Mouse (Mus musculus) embryonic facial prominence, embryonic 13.5 days (tissue): ENCODE measurements at regions not wholly inside any gene's neighbourhood (a gene's known extent, or its start where the extent isn't known, plus 50 kb on each side); places are given as distances from the start of the nearest gene placed in this dataset.

Experiments used
- ATAC-seq: fragments of 200-750 bp; cut with Nextera tagmentation; 2 replicates; pipeline ENCODE4 v1.8.0; 2017; ENCODE audit warnings: low read depth; ENCODE audit not compliant: insufficient number of reproducible peaks, insufficient read depth, low FRiP score, low TSS enrichment
- H3K27ac ChIP-seq: fragments of 300-500 bp; sonication (generic); 2 replicates; pipeline ENCODE4 v1.5.1; 2015; ENCODE audit warnings: moderate library complexity, mild to moderate bottlenecking, inconsistent platforms
- H3K27me3 ChIP-seq: fragments of 300-500 bp; sonication (generic); 2 replicates; pipeline ENCODE4 v1.6.1; 2015; ENCODE audit warnings: mild to moderate bottlenecking, inconsistent platforms
- H3K36me3 ChIP-seq: fragments of 300-500 bp; sonication (generic); 2 replicates; pipeline ENCODE4 v1.6.1; 2015; ENCODE audit warnings: mild to moderate bottlenecking, inconsistent platforms
- H3K4me1 ChIP-seq: fragments of 300-500 bp; sonication (generic); 2 replicates; pipeline ENCODE4 v1.6.1; 2015; ENCODE audit warnings: inconsistent platforms
- H3K4me2 ChIP-seq: fragments of 300-500 bp; sonication (generic); 2 replicates; pipeline ENCODE4 v1.6.1; 2015; ENCODE audit warnings: moderate library complexity, mild to moderate bottlenecking, inconsistent platforms
- H3K4me3 ChIP-seq: fragments of 300-500 bp; sonication (generic); 2 replicates; pipeline ENCODE4 v1.5.1; 2015; ENCODE audit warnings: mild to moderate bottlenecking, inconsistent platforms
- H3K9ac ChIP-seq: fragments of 300-500 bp; sonication (generic); 2 replicates; pipeline ENCODE4 v1.6.1; 2015; ENCODE audit warnings: mild to moderate bottlenecking, inconsistent platforms
- H3K9me3 ChIP-seq: fragments of 300-500 bp; sonication (generic); 2 replicates; pipeline ENCODE4 v1.6.1; 2016; ENCODE audit warnings: inconsistent platforms
- WGBS: fragments of 180-500 bp; shearing (Covaris S2); methylation state at CpG from one replicate; pipeline ENCODE4 v1.1.7; 2015; ENCODE audit warnings: mixed read lengths; 5-methylcytosine and 5-hydroxymethylcytosine counted together

DNA sequence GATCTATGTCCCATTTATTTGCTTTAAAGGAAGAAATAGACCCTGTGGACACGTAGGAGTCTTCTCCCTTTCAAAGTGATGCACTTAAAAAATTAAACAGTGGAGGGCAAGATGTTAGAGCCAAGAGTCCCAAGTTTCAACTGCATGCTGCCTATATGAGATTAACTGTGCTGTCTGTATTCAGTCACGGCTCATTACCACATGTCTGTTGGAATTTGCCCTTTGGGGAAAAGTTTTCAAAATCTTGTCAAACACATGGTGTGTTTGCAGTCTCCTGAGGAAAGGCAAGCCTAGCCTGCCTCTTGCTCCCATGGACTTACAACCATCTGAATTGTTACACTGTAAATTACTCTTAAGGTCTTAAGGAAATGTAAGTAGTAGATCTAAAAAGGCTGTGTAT is 211.9 kb upstream of the Gimd1 start:
- peaks cover 6% of the 10 kb centered on the region; the same call in 1 of the 2 replicates for H3K4me1 ChIP-seq
- 9% methylated on average over 2 of the region's 2 CpGs for WGBS
- H3K9ac ChIP-seq, result no peak overlapping the region
- no peak for ATAC-seq
- no peak overlapping the region for H3K4me3 ChIP-seq
- H3K9me3 ChIP-seq, result no peaks in the 10 kb centered on the region
- no peak overlapping the region for H3K27ac ChIP-seq
- H3K27me3 ChIP-seq, result no peaks in the 10 kb centered on the region
- no peaks in the 10 kb centered on the region for H3K36me3 ChIP-seq
- H3K4me2 ChIP-seq, result no peak overlapping the region

DNA sequence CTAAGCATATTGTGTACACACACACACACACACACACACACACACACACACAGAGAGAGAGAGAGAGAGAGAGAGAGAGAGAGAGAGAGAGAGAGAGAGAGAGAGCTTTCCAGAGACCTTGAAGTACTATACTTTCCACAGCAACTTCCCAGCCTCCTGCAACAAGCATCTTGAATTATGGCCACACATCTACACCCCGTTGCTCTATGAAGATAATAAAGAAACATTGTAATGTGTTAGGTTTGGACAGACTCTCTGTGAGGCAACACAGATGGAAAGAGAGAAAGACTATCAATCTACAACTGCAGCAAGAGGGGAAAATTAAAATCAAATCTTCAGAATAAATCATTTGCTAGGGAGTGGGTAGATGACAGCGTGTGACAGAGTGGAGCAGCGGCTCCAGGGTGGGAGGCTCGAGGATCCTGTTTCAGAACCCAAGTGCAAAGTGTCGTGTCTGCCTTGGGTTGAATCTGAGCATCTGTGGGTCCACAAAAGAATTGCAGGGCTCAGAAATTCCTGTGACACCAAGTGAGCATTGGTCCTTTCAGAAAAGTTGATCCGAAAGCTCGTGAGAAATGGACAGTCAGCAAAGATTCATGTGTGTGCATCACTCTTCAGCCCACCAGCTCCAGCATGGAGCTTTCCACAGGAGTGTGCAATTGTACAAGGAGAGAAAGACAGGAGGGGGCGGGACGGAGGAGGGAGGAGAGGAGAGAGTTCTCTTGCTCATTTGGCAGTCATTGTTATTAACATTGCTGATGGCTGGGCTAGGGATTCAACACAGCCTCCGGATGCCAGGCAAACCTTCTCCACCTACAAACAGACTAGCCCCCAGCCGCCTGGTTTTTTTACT is 203.6 kb upstream of the Gimd1 start:
- 0 out of 2 replicates have a peak overlapping the region, but pooled peaks have one; percentile 9 for H3K27ac ChIP-seq
- no peak overlapping the region for H3K4me3 ChIP-seq
- no peak for ATAC-seq
- WGBS, result 46% methylated on average over 11 of the region's 11 CpGs
- no peaks in the 10 kb centered on the region for H3K9me3 ChIP-seq
- no peaks in the 10 kb centered on the region for H3K36me3 ChIP-seq
- H3K9ac ChIP-seq, result no peak overlapping the region
- H3K4me1 ChIP-seq, result peaks cover 16% of the 10 kb centered on the region
- 0 out of 2 replicates have a peak overlapping the region, but pooled peaks have one; percentile 3 for H3K4me2 ChIP-seq
- no peaks in the 10 kb centered on the region for H3K27me3 ChIP-seq

DNA sequence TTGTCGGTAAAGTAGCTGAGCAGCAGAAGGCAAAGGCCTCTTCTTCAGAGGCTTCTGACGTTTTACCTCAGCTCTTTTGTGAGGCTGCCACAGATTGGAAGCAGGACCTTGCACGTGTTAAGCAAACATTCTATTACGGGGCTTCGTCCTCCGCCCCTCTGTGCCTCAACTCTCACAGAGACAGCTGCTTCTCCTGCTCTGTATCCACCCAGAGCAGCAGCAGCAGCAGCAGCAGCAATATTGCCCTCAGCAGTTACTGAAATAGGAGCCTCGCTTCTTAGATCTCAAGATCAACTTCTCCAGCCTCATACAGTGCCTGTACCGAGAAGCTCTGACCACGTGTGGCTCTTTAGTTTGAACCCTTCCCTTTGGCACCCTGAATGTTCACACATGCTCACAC is 202.4 kb upstream of the Gimd1 start:
- H3K27ac ChIP-seq, result peak overlapping the region; percentile 72
- H3K27me3 ChIP-seq, result no peaks in the 10 kb centered on the region
- H3K4me3 ChIP-seq, result peak overlapping the region; percentile 10; the same call in 1 of the 2 replicates
- ATAC-seq, result no peak
- H3K36me3 ChIP-seq, result no peaks in the 10 kb centered on the region
- H3K4me1 ChIP-seq, result peaks cover 16% of the 10 kb centered on the region
- H3K4me2 ChIP-seq, result peak overlapping the region; percentile 39
- H3K9me3 ChIP-seq, result no peaks in the 10 kb centered on the region
- no peak overlapping the region; the same call in 1 of the 2 replicates for H3K9ac ChIP-seq
- WGBS, result 22% methylated on average over 9 of the region's 9 CpGs

DNA sequence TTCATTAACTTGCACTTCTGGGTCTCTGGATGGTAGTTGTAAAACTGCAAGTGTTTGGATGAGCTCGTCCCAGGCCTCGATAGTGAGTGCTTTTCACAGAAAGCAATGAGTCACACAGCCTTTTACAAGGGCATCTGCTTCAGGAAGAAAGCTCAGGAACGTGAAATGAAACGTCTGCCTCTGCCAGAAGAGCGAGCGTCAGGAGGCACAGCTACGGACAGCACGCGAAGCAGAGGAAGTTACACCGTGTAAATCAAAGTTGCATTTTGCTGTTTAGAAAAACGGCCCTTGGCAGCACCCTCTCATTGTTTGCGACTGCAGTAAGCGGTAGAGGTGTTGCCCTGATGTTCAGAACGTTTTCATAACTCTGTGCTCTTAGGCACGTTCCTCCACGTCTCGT is 201.5 kb upstream of the Gimd1 start:
- H3K36me3 ChIP-seq, result no peaks in the 10 kb centered on the region
- peaks cover 16% of the 10 kb centered on the region for H3K4me1 ChIP-seq
- no peak for ATAC-seq
- whole genome bisulfite sequencing, result 72% methylated on average over 17 of the region's 17 CpGs
- H3K9ac ChIP-seq, result no peak overlapping the region
- no peaks in the 10 kb centered on the region for H3K9me3 ChIP-seq
- H3K4me2 ChIP-seq, result no peak overlapping the region
- H3K4me3 ChIP-seq, result no peak overlapping the region
- no peaks in the 10 kb centered on the region for H3K27me3 ChIP-seq
- H3K27ac ChIP-seq, result no peak overlapping the region

DNA sequence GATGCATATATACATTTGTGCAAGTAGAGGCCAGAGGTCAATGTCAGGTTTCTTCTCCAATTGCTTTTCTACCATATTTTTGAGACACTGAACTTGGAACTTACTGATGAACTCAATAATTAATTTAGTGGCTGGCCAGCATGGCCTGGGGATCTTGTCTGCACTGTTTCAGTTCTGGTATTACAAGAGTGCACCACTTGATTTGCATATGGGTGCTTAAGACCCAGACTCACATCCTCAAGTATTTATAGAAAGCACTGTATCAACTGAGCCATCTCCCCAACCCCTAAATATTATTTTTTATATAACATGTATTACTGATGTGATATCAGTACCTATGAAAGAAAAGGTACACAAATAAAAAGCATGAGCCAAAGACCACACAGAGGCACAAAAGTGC is 197.8 kb upstream of the Gimd1 start:
- H3K9ac ChIP-seq, result no peak overlapping the region
- no peak overlapping the region for H3K4me2 ChIP-seq
- H3K4me1 ChIP-seq, result peaks cover 11% of the 10 kb centered on the region
- H3K27ac ChIP-seq, result no peak overlapping the region
- no peaks in the 10 kb centered on the region for H3K36me3 ChIP-seq
- no peaks in the 10 kb centered on the region for H3K27me3 ChIP-seq
- no peak overlapping the region for H3K4me3 ChIP-seq
- H3K9me3 ChIP-seq, result no peaks in the 10 kb centered on the region
- ATAC-seq, result no peak

DNA sequence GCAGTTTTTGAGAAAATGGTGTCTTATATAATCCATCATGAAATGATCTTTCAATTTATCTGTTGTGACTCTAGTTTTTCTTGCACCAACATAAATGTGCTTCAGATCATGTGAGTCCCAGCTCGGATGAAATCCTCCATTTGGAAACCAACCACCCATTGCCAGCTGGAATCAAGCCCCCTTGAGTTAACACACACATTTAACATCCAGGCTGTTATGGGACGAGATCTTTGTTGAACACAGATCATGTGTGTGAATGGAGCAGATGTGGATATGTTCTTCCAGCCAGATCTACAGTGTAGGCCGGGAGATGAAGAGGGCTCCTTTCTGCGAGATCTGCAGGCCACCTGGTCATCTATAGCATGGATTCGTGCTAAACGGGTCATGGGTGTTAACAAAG is 188.4 kb upstream of the Gimd1 start:
- Histone ChIP-seq H3K4me1 (no peaks in the 10 kb centered on the region; the same call in 1 of the 2 replicates), H3K36me3 (no peaks in the 10 kb centered on the region), H3K27ac (no peak overlapping the region), H3K4me3 (no peak overlapping the region), H3K9ac (no peak overlapping the region), H3K27me3 (no peaks in the 10 kb centered on the region), H3K9me3 (peaks cover 3% of the 10 kb centered on the region; the same call in 1 of the 2 replicates), H3K4me2 (no peak overlapping the region)
- no peak for ATAC-seq
- WGBS, result 89% methylated on average over 6 of the region's 6 CpGs

DNA sequence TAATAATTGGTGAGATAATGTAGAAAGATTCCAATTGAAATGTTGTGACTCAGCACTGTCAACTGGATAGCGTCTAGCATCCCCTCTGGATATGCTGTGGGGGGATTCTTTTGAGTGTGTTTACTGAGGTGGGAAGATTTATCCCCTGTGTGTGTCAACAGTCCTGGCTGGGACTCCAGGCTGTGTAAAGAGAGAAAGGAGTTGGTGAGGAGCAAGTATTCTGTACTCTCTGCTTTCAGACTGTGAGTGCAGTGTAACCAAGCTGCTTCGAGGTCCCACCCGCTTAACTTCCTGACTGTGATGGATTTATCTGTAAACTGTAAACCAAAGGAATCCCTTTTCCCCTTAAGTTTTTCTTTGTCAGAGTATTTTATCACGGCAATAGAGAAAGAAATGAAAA is 175.7 kb upstream of the Gimd1 start:
- Histone ChIP-seq H3K27me3 (no peaks in the 10 kb centered on the region), H3K9me3 (no peaks in the 10 kb centered on the region), H3K4me1 (no peaks in the 10 kb centered on the region), H3K9ac (no peak overlapping the region), H3K36me3 (no peaks in the 10 kb centered on the region), H3K4me3 (no peak overlapping the region), H3K4me2 (no peak overlapping the region), H3K27ac (no peak overlapping the region)
- WGBS, result 76% methylated on average over 4 of the region's 4 CpGs
- no peak for ATAC-seq

DNA sequence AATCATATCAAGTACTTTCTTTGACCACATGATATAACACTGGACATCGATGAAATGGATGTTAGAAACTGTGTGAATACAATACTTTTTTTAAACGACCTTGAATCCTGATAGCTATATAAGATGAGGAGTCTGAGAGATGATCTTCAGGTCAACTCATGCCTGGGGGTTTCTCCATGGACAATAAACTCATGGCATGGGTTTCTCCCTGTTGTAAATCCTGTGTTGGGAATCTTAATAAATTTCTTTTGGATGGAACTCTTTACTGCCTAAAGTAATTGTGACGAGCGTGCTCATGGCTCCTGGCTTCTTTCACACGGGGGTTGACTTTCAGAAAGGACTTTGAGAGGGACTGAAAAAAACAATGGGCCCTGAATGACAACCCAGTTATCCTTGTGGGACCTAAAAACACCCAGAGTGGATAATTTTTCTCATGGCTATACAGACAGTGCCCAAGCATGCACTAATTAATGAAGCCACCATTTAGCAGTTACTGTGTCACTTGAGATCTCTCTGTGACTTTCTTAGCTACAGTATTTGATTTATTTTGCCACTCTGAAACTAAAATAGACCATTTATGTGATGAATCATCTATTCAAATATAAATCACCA is 167.2 kb upstream of the Gimd1 start:
- H3K9me3 ChIP-seq, result no peaks in the 10 kb centered on the region
- H3K27me3 ChIP-seq, result no peaks in the 10 kb centered on the region
- ATAC-seq, result no peak
- peaks cover 4% of the 10 kb centered on the region; the same call in 1 of the 2 replicates for H3K4me1 ChIP-seq
- no peak overlapping the region for H3K4me3 ChIP-seq
- WGBS, result 74% methylated on average over 5 of the region's 5 CpGs
- no peak overlapping the region for H3K4me2 ChIP-seq
- no peak overlapping the region for H3K27ac ChIP-seq
- no peak overlapping the region for H3K9ac ChIP-seq
- H3K36me3 ChIP-seq, result no peaks in the 10 kb centered on the region

DNA sequence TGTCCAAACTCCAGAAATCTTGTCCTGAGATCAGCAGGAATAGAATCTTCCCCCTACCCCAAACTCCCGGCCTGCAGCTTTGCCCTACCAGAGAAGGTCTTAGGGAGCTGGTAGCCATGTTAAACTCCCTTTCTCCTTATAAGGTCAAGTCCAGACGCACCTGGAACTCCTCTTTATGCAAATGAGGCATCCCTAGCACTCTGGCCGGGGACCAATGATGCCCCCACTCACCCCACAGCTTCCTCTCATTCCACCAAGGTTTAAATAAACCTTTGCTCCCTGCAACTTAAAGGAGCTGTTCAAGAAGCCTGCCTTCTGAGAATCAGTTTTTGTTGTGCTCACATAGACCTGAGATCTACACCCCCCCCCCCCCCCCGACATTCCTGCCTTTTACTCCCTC is 158.6 kb upstream of the Gimd1 start:
- no peaks in the 10 kb centered on the region for H3K4me1 ChIP-seq
- no peaks in the 10 kb centered on the region for H3K9me3 ChIP-seq
- 49% methylated on average over 4 of the region's 4 CpGs for WGBS
- no peak overlapping the region for H3K9ac ChIP-seq
- H3K27me3 ChIP-seq, result no peaks in the 10 kb centered on the region
- H3K36me3 ChIP-seq, result no peaks in the 10 kb centered on the region
- H3K4me2 ChIP-seq, result no peak overlapping the region
- no peak overlapping the region for H3K27ac ChIP-seq
- no peak for ATAC-seq
- H3K4me3 ChIP-seq, result no peak overlapping the region

DNA sequence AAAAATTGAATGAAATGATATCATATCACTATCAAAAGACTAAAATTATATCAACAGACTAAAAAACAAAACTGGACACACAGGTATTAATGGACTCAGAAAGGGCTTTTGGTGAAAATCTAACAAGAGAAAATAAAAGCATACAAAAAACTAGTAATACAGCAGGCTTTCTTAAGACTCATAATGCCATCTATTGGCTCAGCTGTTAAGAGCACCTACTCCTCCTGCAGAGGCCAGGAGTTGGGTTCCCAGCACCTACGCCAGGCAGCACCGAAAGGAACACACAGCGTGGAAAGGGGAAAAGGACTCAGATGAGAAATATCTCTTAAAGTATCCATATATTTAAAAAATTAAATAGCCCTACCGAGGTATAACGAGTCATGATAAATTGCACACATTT is 151.9 kb upstream of the Gimd1 start:
- H3K4me1 ChIP-seq, result no peaks in the 10 kb centered on the region
- H3K27ac ChIP-seq, result no peak overlapping the region
- H3K36me3 ChIP-seq, result no peaks in the 10 kb centered on the region
- H3K9ac ChIP-seq, result no peak overlapping the region
- ATAC-seq, result no peak
- no peak overlapping the region for H3K4me3 ChIP-seq
- no peaks in the 10 kb centered on the region for H3K9me3 ChIP-seq
- H3K4me2 ChIP-seq, result no peak overlapping the region
- no peaks in the 10 kb centered on the region for H3K27me3 ChIP-seq
- 90% methylated on average over 5 of the region's 5 CpGs for WGBS

DNA sequence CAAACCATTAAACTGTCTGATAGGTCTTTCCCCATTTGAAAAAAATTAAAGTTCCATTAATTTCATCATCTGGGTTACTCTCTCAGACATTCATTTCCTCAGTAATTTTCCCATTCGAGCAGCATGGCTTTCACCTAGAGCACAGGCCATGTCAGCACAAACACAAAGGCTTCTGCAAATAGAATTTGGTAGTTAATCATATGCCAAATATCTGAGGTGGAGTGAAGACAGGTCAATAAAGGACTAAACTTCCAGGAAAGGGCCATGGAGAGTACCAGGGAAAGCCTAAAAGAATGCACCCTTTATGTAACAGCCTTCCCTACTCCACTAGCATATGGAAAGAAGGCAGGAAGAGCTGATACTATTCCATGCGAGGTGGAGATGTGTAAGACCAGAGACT is 150.3 kb upstream of the Gimd1 start:
- no peak for ATAC-seq
- Histone ChIP-seq H3K4me1 (no peaks in the 10 kb centered on the region), H3K4me3 (no peak overlapping the region), H3K27ac (no peak overlapping the region), H3K4me2 (no peak overlapping the region), H3K27me3 (no peaks in the 10 kb centered on the region), H3K36me3 (no peaks in the 10 kb centered on the region), H3K9me3 (no peaks in the 10 kb centered on the region), H3K9ac (no peak overlapping the region)
- 71% methylated on average over 2 of the region's 2 CpGs for WGBS

DNA sequence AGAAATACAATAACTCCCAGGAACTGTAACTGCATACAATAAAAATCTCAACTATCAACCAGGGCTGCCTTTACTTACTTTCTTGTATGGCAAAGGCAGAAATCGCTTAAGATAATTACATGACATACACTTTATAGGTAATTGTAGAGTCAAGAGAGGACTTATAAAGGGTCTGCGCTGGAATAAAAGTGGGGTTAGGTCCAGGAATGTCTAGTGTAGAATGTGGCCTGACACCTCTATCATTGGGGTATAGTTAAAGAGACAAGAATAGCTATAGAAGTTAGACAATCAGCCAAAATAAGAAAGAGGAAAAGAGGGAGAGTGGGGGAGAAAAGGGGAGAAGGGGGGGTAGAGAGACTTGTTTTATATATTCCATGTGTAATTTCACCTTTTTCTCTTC is 144.8 kb upstream of the Gimd1 start:
- Histone ChIP-seq H3K9me3 (no peaks in the 10 kb centered on the region), H3K27ac (no peak overlapping the region), H3K27me3 (no peaks in the 10 kb centered on the region), H3K4me1 (no peaks in the 10 kb centered on the region), H3K9ac (no peak overlapping the region), H3K36me3 (no peaks in the 10 kb centered on the region), H3K4me3 (no peak overlapping the region), H3K4me2 (no peak overlapping the region)
- ATAC-seq, result no peak
- 88% methylated on average over 2 of the region's 2 CpGs for WGBS
